Mouse (Mus musculus): ENCODE measurements at regions not wholly inside any gene's neighbourhood (a gene's known extent, or its start where the extent isn't known, plus 50 kb on each side); places are given as distances from the start of the nearest gene placed in this dataset.

DNA sequence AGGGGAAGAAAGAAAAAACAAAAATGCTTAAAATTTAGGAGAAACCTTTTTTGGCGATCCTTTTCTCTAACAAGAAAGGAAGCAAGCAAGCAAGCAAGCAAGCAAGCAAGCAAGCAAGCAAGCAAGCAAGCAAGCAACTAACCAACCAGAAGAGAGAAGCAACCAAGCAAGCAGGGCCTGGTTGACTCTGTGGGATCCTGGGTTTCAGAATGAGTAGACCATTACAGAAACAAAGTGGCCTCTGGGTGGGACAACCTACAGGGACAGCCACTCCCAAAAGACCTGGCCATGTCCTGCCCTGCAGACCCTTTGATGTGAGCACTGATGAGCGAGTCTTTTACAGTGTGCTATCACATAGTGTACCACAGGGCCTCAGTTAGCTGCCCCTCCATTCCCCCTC, 211.6 kb downstream of the 4933412E24Rik start:
- Histone ChIP-seq H3K36me3 (ENCODE audit: insufficient read depth) (no peaks in the 10 kb centered on the region), H3K27ac (ENCODE audit: low read depth) (no peak overlapping the region), H3K27me3 (ENCODE audit: insufficient read depth, low read length) (no peaks in the 10 kb centered on the region), H3K4me2 (no peak overlapping the region), H3K9ac (no peak overlapping the region), H3K4me1 (ENCODE audit: insufficient read depth) (no peaks in the 10 kb centered on the region), H3K9me3 (ENCODE audit: low read depth, low read length) (no peaks in the 10 kb centered on the region), H3K4me3 (ENCODE audit: low read depth, low read length) (no peak overlapping the region)
- WGBS: 83% methylated on average over 2 of the region's 2 CpGs
- DNase-seq (no peak), ATAC-seq (ENCODE audit: insufficient read depth) (no peak)
- TF ChIP-seq CTCF (IDR thresholded peaks at IDR 0.05; ENCODE audit: low read depth): no peak

DNA sequence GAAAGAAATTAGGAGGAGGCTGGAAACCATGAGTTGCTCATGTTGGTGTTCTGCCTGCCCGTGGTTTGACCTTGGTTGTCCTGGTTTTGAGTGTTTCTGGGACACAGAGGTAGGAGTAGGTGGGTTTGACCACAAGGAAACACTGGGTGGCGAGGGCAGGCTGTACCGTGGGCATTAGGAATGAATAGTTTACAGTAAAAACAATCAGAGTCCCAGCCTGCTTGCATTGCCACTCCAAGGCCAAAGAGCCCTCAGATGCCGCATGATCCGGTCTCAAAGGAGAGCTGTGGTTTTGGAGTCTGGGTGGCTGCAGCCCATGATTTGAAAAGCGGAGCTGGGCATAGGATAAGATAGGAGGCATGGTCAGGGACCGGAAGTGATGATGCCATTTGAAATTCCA, 212.0 kb downstream of the 4933412E24Rik start:
- WGBS: 76% methylated on average over 7 of the region's 7 CpGs
- no peaks in the 10 kb centered on the region for H3K4me1 ChIP-seq (ENCODE audit: insufficient read depth)
- H3K4me3 ChIP-seq (ENCODE audit: low read depth, low read length): no peak overlapping the region
- no peak overlapping the region for H3K27ac ChIP-seq (ENCODE audit: low read depth)
- ATAC-seq (ENCODE audit: insufficient read depth) (no peak), DNase-seq (no peak)
- H3K27me3 ChIP-seq (ENCODE audit: insufficient read depth, low read length): no peaks in the 10 kb centered on the region
- no peaks in the 10 kb centered on the region for H3K9me3 ChIP-seq (ENCODE audit: low read depth, low read length)
- no peak overlapping the region for H3K9ac ChIP-seq
- H3K4me2 ChIP-seq: no peak overlapping the region
- no peak for TF ChIP-seq CTCF (IDR thresholded peaks at IDR 0.05; ENCODE audit: low read depth)
- H3K36me3 ChIP-seq (ENCODE audit: insufficient read depth): no peaks in the 10 kb centered on the region

DNA sequence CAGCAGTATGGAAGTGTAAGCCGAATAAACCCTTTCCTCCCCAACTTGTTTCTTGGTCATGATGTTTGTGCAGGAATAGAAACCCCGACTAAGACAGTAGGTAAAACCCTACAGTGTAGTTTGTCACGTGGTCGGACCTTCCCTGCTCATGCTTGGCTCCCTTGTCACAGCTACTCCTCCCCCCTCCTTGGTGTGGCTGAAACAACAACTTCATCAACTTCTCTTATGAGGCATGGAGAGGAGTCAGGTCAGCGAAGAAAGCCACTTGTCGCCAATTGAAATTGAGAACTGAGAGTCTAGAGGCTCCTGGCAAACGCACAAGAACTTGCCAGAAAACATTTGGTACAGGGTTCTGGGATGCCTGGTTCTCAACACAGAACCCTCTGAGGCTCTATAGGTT, 214.1 kb downstream of the 4933412E24Rik start:
- H3K27ac ChIP-seq (ENCODE audit: low read depth): no peak overlapping the region
- no peak overlapping the region for H3K9ac ChIP-seq
- no peaks in the 10 kb centered on the region for H3K27me3 ChIP-seq (ENCODE audit: insufficient read depth, low read length)
- no peaks in the 10 kb centered on the region for H3K9me3 ChIP-seq (ENCODE audit: low read depth, low read length)
- no peak for DNase-seq
- H3K36me3 ChIP-seq (ENCODE audit: insufficient read depth): no peaks in the 10 kb centered on the region
- H3K4me3 ChIP-seq (ENCODE audit: low read depth, low read length): no peak overlapping the region
- H3K4me1 ChIP-seq (ENCODE audit: insufficient read depth): no peaks in the 10 kb centered on the region
- 83% methylated on average over 7 of the region's 7 CpGs for WGBS
- TF ChIP-seq CTCF (IDR thresholded peaks at IDR 0.05; ENCODE audit: low read depth): no peak
- no peak overlapping the region for H3K4me2 ChIP-seq
- ATAC-seq (ENCODE audit: insufficient read depth): no peak

DNA sequence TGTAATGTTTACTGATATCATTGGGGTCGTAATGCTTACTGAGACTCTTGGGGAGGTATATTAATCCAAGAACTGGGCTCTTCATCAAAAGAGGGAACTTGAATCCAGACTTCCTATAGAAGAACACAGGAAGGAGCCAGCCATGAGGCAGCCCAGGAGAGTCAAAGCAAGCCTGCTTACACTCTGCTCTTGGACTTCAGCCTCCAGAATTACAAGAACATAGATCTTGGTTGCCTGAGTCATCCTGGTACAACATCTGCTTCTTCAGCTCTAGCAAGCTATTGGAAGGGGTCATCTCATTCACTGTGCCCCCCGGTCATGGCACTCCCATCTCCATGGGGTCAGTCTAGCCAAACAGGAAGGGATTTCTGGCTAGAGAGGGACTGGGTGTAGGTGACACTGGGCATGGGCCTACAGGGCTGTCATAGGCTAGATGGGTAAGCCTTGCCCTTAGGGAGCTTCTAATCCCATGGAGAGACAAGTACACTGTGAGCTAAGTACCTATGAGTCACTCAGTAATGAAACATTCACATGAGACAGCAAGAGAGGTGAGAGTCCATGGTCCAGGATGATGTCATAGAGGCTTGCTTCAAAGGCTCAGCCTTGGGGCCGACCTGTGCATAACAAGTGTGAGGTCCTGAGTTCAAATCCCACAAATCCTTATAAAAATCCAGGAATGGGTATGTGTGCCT, 217.1 kb downstream of the 4933412E24Rik start:
- Histone ChIP-seq H3K27ac (ENCODE audit: low read depth) (no peak overlapping the region), H3K27me3 (ENCODE audit: insufficient read depth, low read length) (no peaks in the 10 kb centered on the region), H3K9ac (no peak overlapping the region), H3K36me3 (ENCODE audit: insufficient read depth) (no peaks in the 10 kb centered on the region), H3K4me1 (ENCODE audit: insufficient read depth) (no peaks in the 10 kb centered on the region), H3K4me2 (no peak overlapping the region), H3K4me3 (ENCODE audit: low read depth, low read length) (no peak overlapping the region), H3K9me3 (ENCODE audit: low read depth, low read length) (no peaks in the 10 kb centered on the region)
- DNase-seq (no peak), ATAC-seq (ENCODE audit: insufficient read depth) (no peak)
- whole genome bisulfite sequencing: 83% methylated on average over 3 of the region's 3 CpGs
- no peak for TF ChIP-seq CTCF (IDR thresholded peaks at IDR 0.05; ENCODE audit: low read depth)

DNA sequence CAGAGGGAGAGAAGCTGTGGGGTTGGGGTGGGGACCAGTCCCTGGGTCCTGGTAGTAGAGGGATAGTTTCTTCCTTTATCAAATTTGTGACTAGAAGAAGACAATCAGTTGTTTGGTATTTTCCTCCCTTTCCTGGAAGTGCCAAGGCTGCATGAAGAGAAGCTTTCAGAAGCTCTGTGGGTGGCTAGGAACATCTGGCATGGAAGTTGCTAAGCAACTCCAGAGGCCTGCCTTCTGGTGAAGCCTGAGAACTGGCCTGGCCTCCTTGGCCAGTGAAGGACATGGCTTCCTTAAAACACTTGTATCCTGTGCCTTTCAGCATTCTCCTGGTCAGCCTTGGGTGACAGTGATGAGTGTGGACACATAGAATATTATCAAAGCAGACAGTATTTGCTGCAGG, 217.9 kb downstream of the 4933412E24Rik start:
- no peak for ATAC-seq (ENCODE audit: insufficient read depth)
- no peak overlapping the region for H3K4me2 ChIP-seq
- no peak for TF ChIP-seq CTCF (IDR thresholded peaks at IDR 0.05; ENCODE audit: low read depth)

DNA sequence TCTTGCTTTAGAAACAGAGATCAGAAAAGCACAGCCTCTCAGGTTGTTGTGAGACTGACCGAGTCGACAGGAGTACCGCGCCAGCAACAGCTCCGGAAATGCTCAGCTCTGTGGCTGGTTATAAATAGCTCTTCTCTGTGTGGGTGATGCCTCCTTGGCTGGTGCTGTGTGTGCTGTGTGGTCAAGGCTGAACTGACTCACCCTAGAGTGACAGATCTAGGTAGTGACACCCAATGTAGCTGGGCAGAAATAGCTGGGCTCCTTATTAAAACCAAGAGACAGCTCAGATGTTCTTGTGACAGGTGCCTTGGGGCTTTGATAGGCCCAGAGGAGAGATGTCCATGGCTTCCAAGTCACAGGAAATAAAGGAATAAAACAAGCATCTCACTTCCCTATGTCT, 220.7 kb downstream of the 4933412E24Rik start:
- no peak for ATAC-seq (ENCODE audit: insufficient read depth)

More for the DNA sequence above, 217.9 kb downstream of the 4933412E24Rik start:
- Histone ChIP-seq H3K27ac (ENCODE audit: low read depth) (no peak overlapping the region), H3K36me3 (ENCODE audit: insufficient read depth) (no peaks in the 10 kb centered on the region), H3K27me3 (ENCODE audit: insufficient read depth, low read length) (no peaks in the 10 kb centered on the region), H3K9me3 (ENCODE audit: low read depth, low read length) (no peaks in the 10 kb centered on the region), H3K9ac (no peak overlapping the region), H3K4me3 (ENCODE audit: low read depth, low read length) (no peak overlapping the region), H3K4me1 (ENCODE audit: insufficient read depth) (no peaks in the 10 kb centered on the region)
- DNase-seq: no peak

DNA sequence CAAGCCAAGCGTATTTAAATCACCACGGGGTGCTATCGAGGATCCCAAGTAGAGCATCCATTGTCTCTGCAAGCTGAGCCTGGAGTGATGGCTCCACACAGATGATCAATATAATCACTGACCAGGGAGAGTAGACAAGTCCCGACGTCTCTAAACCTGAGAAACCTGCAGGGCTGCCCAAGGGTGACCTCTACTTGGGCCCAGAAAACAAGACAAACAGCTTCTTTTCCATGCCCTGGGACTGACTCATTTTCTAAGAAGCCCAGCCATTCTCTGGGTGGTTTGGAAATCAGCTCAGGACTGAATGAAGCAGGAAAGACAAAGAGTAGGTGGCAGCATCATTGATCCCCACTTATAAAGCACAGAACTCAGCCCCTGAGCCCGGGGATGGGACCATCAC, 221.5 kb downstream of the 4933412E24Rik start:
- TF ChIP-seq CTCF (IDR thresholded peaks at IDR 0.05; ENCODE audit: low read depth): no peak
- H3K9me3 ChIP-seq (ENCODE audit: low read depth, low read length): no peaks in the 10 kb centered on the region
- no peak overlapping the region for H3K4me2 ChIP-seq
- no peak overlapping the region for H3K9ac ChIP-seq
- H3K4me1 ChIP-seq (ENCODE audit: insufficient read depth): no peaks in the 10 kb centered on the region
- H3K27ac ChIP-seq (ENCODE audit: low read depth): no peak overlapping the region
- WGBS: 79% methylated on average over 6 of the region's 6 CpGs
- no peaks in the 10 kb centered on the region for H3K36me3 ChIP-seq (ENCODE audit: insufficient read depth)
- no peaks in the 10 kb centered on the region for H3K27me3 ChIP-seq (ENCODE audit: insufficient read depth, low read length)
- no peak for ATAC-seq (ENCODE audit: insufficient read depth)
- DNase-seq: no peak
- H3K4me3 ChIP-seq (ENCODE audit: low read depth, low read length): no peak overlapping the region

More for the DNA sequence above, 220.7 kb downstream of the 4933412E24Rik start:
- Histone ChIP-seq H3K27me3 (ENCODE audit: insufficient read depth, low read length) (no peaks in the 10 kb centered on the region), H3K9ac (no peak overlapping the region), H3K36me3 (ENCODE audit: insufficient read depth) (no peaks in the 10 kb centered on the region), H3K9me3 (ENCODE audit: low read depth, low read length) (no peaks in the 10 kb centered on the region), H3K4me2 (no peak overlapping the region), H3K27ac (ENCODE audit: low read depth) (no peak overlapping the region), H3K4me1 (ENCODE audit: insufficient read depth) (no peaks in the 10 kb centered on the region), H3K4me3 (ENCODE audit: low read depth, low read length) (no peak overlapping the region)
- WGBS: 80% methylated on average over 5 of the region's 5 CpGs
- TF ChIP-seq CTCF (IDR thresholded peaks at IDR 0.05; ENCODE audit: low read depth): no peak
- DNase-seq: no peak
